Mouse (Mus musculus): Measurements from ENCODE around the gene Shb. TPM values are rescaled to one million over a fixed set of nuclear protein-coding genes. Genes with fewer than 3 reads are reported as not detected.

The Shb gene
- polyA plus RNA-seq, 2 experiments, result 5.0 to 8.8 TPM

GRCm38 (mm10) chr4:45520375-45520774 lies 11.9 kb downstream of the Shb start:
- DNase-seq (ENCODE audit: low read depth in 3 of 3, low spot score in 3 of 3) (no peak), ATAC-seq (ENCODE audit: insufficient read depth) (no peak)
- TF ChIP-seq EP300 (IDR thresholded peaks at IDR 0.05; ENCODE audit: low read depth), result no peak
- TF ChIP-seq CTCF (IDR thresholded peaks at IDR 0.05; ENCODE audit: low read depth), result no peak
- Histone ChIP-seq H3K4me3 (ENCODE audit: insufficient read depth in 1 of 2, low read depth in 2 of 2, low read length in 2 of 2) (no peak overlapping the region), H3K9me3 (ENCODE audit: control insufficient read depth, low read length) (no peaks in the 10 kb centered on the region), H3K36me3 (replicated peaks; ENCODE audit: control insufficient read depth, insufficient read depth, low read depth) (peaks cover 3% of the 10 kb centered on the region; the same call in 1 of the 2 replicates), H3K27ac (peak overlapping the region; percentile 14; the same call in 1 of the 2 replicates), H3K4me2 (ENCODE audit: low read depth) (peak overlapping the region; percentile 4; the same call in 1 of the 2 replicates), H3K9ac (replicated peaks) (peak overlapping the region; percentile 23; the same call in 1 of the 2 replicates), H3K27me3 (ENCODE audit: control insufficient read depth, insufficient read depth, low read length) (no peaks in the 10 kb centered on the region), H3K4me1 (replicated peaks; ENCODE audit: control insufficient read depth in 2 of 2, insufficient read depth in 2 of 2, low read length in 1 of 2) (peaks cover 54 to 73% of the 10 kb centered on the region in 2 experiments)
- 42% methylated on average over 8 of the region's 8 CpGs for WGBS (ENCODE audit: insufficient replicate concordance)

GRCm38 (mm10) chr4:45517399-45517798 lies 14.9 kb downstream of the Shb start:
- Histone ChIP-seq H3K27me3 (ENCODE audit: control insufficient read depth, insufficient read depth, low read length) (no peaks in the 10 kb centered on the region), H3K4me1 (replicated peaks; ENCODE audit: control insufficient read depth in 2 of 2, insufficient read depth in 2 of 2, low read length in 1 of 2) (peaks cover 50 to 72% of the 10 kb centered on the region in 2 experiments), H3K9me3 (ENCODE audit: control insufficient read depth, low read length) (no peaks in the 10 kb centered on the region), H3K36me3 (replicated peaks; ENCODE audit: control insufficient read depth, insufficient read depth, low read depth) (no peaks in the 10 kb centered on the region; the same call in 1 of the 2 replicates), H3K4me2 (ENCODE audit: low read depth) (no peak overlapping the region), H3K9ac (replicated peaks) (no peak overlapping the region), H3K4me3 (ENCODE audit: insufficient read depth in 1 of 2, low read depth in 2 of 2, low read length in 2 of 2) (no peak overlapping the region), H3K27ac (no peak overlapping the region)
- TF ChIP-seq CTCF (IDR thresholded peaks at IDR 0.05; ENCODE audit: low read depth) (no peak), EP300 (IDR thresholded peaks at IDR 0.05; ENCODE audit: low read depth) (no peak)
- 55% methylated on average over 4 of the region's 4 CpGs for WGBS (ENCODE audit: insufficient replicate concordance)
- ATAC-seq (ENCODE audit: insufficient read depth) (no peak), DNase-seq (ENCODE audit: low read depth in 3 of 3, low spot score in 3 of 3) (no peak)

- TF ChIP-seq CTCF (IDR thresholded peaks at IDR 0.05; ENCODE audit: low read depth) (no peak), EP300 (IDR thresholded peaks at IDR 0.05; ENCODE audit: low read depth) (no peak)
- H3K9me3 ChIP-seq (ENCODE audit: control insufficient read depth, low read length), result no peaks in the 10 kb centered on the region
- no peak for DNase-seq (ENCODE audit: low read depth in 3 of 3, low spot score in 3 of 3)
- no peak overlapping the region for H3K4me2 ChIP-seq (ENCODE audit: low read depth)
- peaks cover 36 to 61% of the 10 kb centered on the region in 2 experiments for H3K4me1 ChIP-seq (replicated peaks; ENCODE audit: control insufficient read depth in 2 of 2, insufficient read depth in 2 of 2, low read length in 1 of 2)
- no peaks in the 10 kb centered on the region; the same call in 1 of the 2 replicates for H3K36me3 ChIP-seq (replicated peaks; ENCODE audit: control insufficient read depth, insufficient read depth, low read depth)
- H3K9ac ChIP-seq (replicated peaks), result no peak overlapping the region
- H3K27ac ChIP-seq, result no peak overlapping the region
- H3K27me3 ChIP-seq (ENCODE audit: control insufficient read depth, insufficient read depth, low read length), result no peaks in the 10 kb centered on the region
- H3K4me3 ChIP-seq (ENCODE audit: insufficient read depth in 1 of 2, low read depth in 2 of 2, low read length in 2 of 2), result no peak overlapping the region
- 54% methylated on average over 4 of the region's 4 CpGs for WGBS (ENCODE audit: insufficient replicate concordance)
- ATAC-seq (ENCODE audit: insufficient read depth), result no peak
These were observed 16.4 kb downstream of the Shb start for GRCm38 (mm10) chr4:45515894-45516293.

- Histone ChIP-seq H3K9me3 (ENCODE audit: control insufficient read depth, low read length) (no peaks in the 10 kb centered on the region), H3K36me3 (replicated peaks; ENCODE audit: control insufficient read depth, insufficient read depth, low read depth) (no peaks in the 10 kb centered on the region), H3K9ac (replicated peaks) (no peak overlapping the region), H3K4me1 (replicated peaks; ENCODE audit: control insufficient read depth in 2 of 2, insufficient read depth in 2 of 2, low read length in 1 of 2) (peaks cover 26 to 55% of the 10 kb centered on the region in 2 experiments), H3K27me3 (ENCODE audit: control insufficient read depth, insufficient read depth, low read length) (no peaks in the 10 kb centered on the region), H3K4me3 (ENCODE audit: insufficient read depth in 1 of 2, low read depth in 2 of 2, low read length in 2 of 2) (no peak overlapping the region), H3K4me2 (ENCODE audit: low read depth) (peak overlapping the region; percentile 1; the same call in 1 of the 2 replicates), H3K27ac (no peak overlapping the region)
- no peak for TF ChIP-seq EP300 (IDR thresholded peaks at IDR 0.05; ENCODE audit: low read depth)
- TF ChIP-seq CTCF (IDR thresholded peaks at IDR 0.05; ENCODE audit: low read depth), result no peak
- ATAC-seq (ENCODE audit: insufficient read depth) (no peak), DNase-seq (ENCODE audit: low read depth in 3 of 3, low spot score in 3 of 3) (no peak)
- WGBS (ENCODE audit: insufficient replicate concordance), result 36% methylated on average over 7 of the region's 7 CpGs
These were observed 17.9 kb downstream of the Shb start for GRCm38 (mm10) chr4:45514406-45514805.

- Histone ChIP-seq H3K27me3 (ENCODE audit: control insufficient read depth, insufficient read depth, low read length) (no peaks in the 10 kb centered on the region), H3K36me3 (replicated peaks; ENCODE audit: control insufficient read depth, insufficient read depth, low read depth) (no peaks in the 10 kb centered on the region), H3K4me2 (ENCODE audit: low read depth) (peak overlapping the region; percentile 37), H3K27ac (no peak overlapping the region; the same call in 1 of the 2 replicates), H3K4me3 (ENCODE audit: insufficient read depth in 1 of 2, low read depth in 2 of 2, low read length in 2 of 2) (peak overlapping the region in 1 of 2 experiments; percentile 11; a peak in 1 of 4 replicates), H3K4me1 (replicated peaks; ENCODE audit: control insufficient read depth in 2 of 2, insufficient read depth in 2 of 2, low read length in 1 of 2) (peaks cover 26 to 57% of the 10 kb centered on the region in 2 experiments), H3K9ac (replicated peaks) (no peak overlapping the region), H3K9me3 (ENCODE audit: control insufficient read depth, low read length) (no peaks in the 10 kb centered on the region)
- TF ChIP-seq EP300 (IDR thresholded peaks at IDR 0.05; ENCODE audit: low read depth) (no peak), CTCF (IDR thresholded peaks at IDR 0.05; ENCODE audit: low read depth) (no peak)
- no peak for DNase-seq (ENCODE audit: low read depth in 3 of 3, low spot score in 3 of 3)
- peak; percentile 68 for ATAC-seq (ENCODE audit: insufficient read depth)
- 3% methylated on average over 10 of the region's 10 CpGs for WGBS (ENCODE audit: insufficient replicate concordance)
These were observed 18.4 kb downstream of the Shb start for GRCm38 (mm10) chr4:45513791-45514293.
